Mouse (Mus musculus) bone marrow, adult 2 months (tissue): ENCODE measurements at regions not wholly inside any gene's neighbourhood (a gene's known extent, or its start where the extent isn't known, plus 50 kb on each side); places are given as distances from the start of the nearest gene placed in this dataset.

Experiments
- H3K27ac ChIP-seq: fragments of 200-500 bp; 2 replicates; pipeline ENCODE4 v1.5.1; 2012; ENCODE audit warnings: low read depth, mild to moderate bottlenecking, control low read depth, inconsistent platforms, low read length; ENCODE audit not compliant: control insufficient read depth, poor library complexity, insufficient read depth
- H3K4me1 ChIP-seq: fragments of 200-500 bp; 2 replicates; pipeline ENCODE4 v1.6.1; 2011; ENCODE audit warnings: low read length; ENCODE audit not compliant: control insufficient read depth, insufficient read depth
- H3K4me3 ChIP-seq: fragments of 200-500 bp; replicated peaks from 2 replicates; pipeline ENCODE3; 2011; ENCODE audit warnings: mild to moderate bottlenecking, low read depth, low read length, control low read depth; ENCODE audit not compliant: control insufficient read depth
- CTCF ChIP-seq: fragments of 200-500 bp; IDR thresholded peaks from 2 replicates; pipeline ENCODE4 v1.5.1; 2011; ENCODE audit warnings: low read length, control low read depth; ENCODE audit not compliant: control insufficient read depth, insufficient read depth
- POLR2A ChIP-seq: fragments of 200-500 bp; IDR thresholded peaks from 2 replicates; pipeline ENCODE4 v1.6.1; 2011; ENCODE audit warnings: low read depth, mild to moderate bottlenecking, control low read depth, low read length, borderline replicate concordance; ENCODE audit not compliant: control insufficient read depth
- WGBS: fragments of 180-500 bp; shearing (Covaris S2); methylation state at CpG from one replicate; pipeline ENCODE4 v1.1.7; 2018; 5-methylcytosine and 5-hydroxymethylcytosine counted together

DNA sequence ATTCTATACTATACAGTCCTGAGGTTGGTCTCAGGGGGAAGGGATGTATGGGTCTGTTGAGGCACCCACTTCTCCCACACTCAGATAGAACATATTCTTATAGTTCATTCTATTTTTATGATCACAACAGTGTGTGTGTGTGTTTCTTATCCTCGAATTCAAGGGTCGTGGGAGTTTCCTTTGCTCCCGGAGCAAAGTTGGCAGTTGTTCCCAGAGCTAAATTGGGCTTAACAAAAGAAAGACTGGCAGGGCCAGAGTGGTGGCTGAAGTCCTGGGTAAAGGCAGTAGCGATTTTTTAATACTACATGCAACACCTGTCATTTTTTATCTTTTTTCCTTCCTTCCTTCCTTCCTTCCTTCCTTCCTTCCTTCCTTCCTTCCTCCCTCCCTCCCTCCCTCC is 131.5 kb upstream of the Sp4 start:
- WGBS = 74% methylated on average over 4 of the region's 4 CpGs
- Histone ChIP-seq H3K27ac (no peak overlapping the region), H3K4me3 (no peak overlapping the region), H3K4me1 (no peaks in the 10 kb centered on the region)
- TF ChIP-seq CTCF = no peak
- TF ChIP-seq POLR2A = no peak

DNA sequence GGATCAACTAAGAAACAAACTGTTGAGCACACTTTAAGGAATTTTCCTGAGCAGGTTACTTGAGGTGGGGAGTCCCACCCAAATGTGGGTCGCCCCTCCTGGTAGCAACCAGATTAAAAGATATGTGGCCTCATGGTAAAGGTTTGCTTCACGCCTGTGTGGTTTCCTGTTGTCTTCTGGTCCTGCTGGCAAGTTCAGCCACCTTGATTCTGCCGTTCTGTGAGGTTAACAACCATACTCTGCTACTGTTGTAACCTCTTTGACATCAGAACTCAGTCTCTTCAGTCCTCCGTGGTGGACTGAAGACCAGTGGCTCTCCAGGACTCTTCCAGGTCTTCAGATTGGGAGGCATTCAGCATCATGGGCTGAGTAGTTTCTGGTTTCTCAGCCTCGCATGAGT is 127.1 kb upstream of the Sp4 start:
- H3K4me3 ChIP-seq = no peak overlapping the region
- H3K4me1 ChIP-seq = no peaks in the 10 kb centered on the region; the same call in 1 of the 2 replicates
- WGBS = 39% methylated on average over 5 of the region's 5 CpGs
- H3K27ac ChIP-seq = no peak overlapping the region
- TF ChIP-seq POLR2A = no peak
- no peak for TF ChIP-seq CTCF

DNA sequence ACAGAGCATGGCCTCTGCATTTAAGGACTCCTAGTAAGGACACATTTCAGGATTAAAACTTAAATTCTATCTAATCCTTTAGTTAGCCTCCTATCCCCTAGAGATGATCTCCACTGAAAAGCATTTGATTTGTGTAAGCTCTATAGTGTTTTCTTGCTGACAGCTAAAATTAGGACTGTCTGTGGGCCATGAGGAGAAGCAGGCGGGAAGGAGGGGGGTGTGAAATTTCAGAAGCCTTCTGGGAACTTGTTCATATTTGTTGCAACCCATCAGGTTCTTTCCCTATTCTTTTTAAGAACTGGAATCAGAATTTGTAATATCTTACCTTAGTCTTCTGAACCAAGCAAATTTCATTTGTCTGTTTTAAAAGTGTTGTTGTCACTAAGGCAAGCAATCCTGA is 114.7 kb upstream of the Sp4 start:
- no peak for TF ChIP-seq CTCF
- no peak for TF ChIP-seq POLR2A
- WGBS = 77% methylated on average over 1 of the region's 1 CpGs
- Histone ChIP-seq H3K27ac (no peak overlapping the region), H3K4me3 (no peak overlapping the region), H3K4me1 (no peaks in the 10 kb centered on the region; the same call in 1 of the 2 replicates)

DNA sequence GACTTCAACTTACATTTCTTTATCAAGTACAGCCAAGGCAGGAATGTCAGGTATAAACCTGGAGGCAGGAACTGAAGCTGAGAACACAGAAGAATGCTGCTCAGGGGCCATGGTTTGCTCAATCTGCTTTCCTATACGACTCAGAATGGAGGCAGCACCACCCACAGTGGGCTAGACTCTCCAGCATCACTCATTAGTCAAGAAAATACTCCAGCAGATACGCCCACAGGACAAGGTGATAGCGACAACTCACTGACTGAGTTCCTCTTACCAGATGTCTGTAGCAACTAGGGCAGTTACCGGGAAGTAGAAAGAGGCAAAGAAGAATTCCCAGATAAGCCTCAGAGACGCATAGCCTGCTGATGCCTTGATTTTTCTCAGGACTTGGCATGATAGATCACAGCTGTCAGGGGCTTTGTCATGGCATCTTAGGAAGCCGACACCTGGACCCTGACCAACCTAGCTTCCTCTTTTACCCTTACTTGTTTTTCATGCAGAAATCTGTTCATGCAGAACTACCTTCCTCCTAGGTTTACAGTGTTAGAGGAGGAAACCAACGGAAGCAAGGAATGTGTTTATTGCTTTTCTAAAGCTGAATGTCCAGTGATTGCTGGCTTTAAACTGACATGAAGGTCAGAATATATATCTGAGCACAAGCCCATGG is 110.7 kb upstream of the Sp4 start:
- no peaks in the 10 kb centered on the region; the same call in 1 of the 2 replicates for H3K4me1 ChIP-seq
- TF ChIP-seq CTCF = no peak
- TF ChIP-seq POLR2A = no peak
- H3K4me3 ChIP-seq = no peak overlapping the region
- H3K27ac ChIP-seq = no peak overlapping the region
- WGBS = 18% methylated on average over 7 of the region's 7 CpGs

DNA sequence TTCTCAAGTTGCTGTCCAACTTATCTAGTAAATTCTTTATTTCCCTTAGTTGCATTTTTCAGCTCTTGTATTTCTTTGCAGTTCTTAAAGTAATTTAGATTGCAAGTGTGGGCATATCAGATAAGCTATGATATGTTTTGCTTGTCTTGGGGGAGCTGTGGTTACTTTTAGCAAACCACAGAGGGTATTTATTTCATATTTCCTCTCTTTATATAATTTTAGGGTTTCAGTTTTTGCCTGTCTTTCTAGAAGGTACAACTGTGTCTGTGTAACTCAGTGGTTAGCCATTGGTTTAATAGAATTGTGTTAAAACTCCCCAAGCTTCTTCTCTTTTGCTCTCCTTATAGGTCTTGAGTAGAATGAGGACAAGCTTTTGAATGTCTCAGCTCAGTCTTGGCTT is 109.7 kb upstream of the Sp4 start:
- TF ChIP-seq POLR2A = no peak
- TF ChIP-seq CTCF = no peak
- Histone ChIP-seq H3K4me1 (no peaks in the 10 kb centered on the region; the same call in 1 of the 2 replicates), H3K27ac (no peak overlapping the region), H3K4me3 (no peak overlapping the region)

DNA sequence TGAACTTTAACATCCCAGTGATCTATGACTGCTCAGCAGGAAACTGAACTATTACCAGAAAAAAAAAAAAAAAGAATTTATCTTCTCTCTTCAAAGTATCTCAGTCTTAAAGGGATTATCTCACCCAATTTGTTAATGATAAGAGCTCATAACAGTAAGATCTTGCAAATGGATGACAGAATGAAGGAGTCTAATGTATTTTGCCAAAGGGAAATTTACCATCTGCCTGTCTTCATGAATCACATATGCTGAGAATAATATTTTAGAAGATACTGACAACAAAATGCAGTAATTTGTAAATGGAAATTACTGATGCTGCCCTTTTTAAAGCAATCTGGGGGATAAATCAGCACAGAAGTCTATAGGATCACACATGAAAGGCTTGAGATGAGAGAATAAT is 103.9 kb upstream of the Sp4 start:
- Histone ChIP-seq H3K27ac (no peak overlapping the region), H3K4me1 (no peaks in the 10 kb centered on the region), H3K4me3 (no peak overlapping the region)
- TF ChIP-seq POLR2A (no peak), CTCF (no peak)

DNA sequence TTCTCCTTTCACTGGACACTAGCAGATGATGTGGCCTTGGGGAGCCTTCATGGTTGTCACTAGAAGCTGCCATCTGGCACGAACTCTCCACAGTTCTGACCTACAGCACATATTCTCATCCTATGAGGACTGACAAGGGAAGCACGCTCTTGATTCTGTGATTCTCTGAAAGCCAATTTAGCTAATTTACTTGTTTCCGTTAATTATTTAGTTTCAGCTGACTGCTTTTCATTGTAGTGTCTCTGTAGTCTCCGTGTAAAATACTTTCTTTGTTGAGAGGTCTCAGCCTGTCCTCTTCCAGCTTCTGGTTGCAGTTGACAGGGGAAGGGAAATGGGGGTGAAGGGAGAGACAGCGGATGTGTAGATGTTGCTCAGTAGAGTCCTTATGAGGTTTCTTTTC is 102.9 kb upstream of the Sp4 start:
- Histone ChIP-seq H3K4me1 (no peaks in the 10 kb centered on the region), H3K27ac (no peak overlapping the region), H3K4me3 (no peak overlapping the region)
- TF ChIP-seq POLR2A (no peak), CTCF (no peak)
- WGBS = 80% methylated on average over 5 of the region's 5 CpGs

DNA sequence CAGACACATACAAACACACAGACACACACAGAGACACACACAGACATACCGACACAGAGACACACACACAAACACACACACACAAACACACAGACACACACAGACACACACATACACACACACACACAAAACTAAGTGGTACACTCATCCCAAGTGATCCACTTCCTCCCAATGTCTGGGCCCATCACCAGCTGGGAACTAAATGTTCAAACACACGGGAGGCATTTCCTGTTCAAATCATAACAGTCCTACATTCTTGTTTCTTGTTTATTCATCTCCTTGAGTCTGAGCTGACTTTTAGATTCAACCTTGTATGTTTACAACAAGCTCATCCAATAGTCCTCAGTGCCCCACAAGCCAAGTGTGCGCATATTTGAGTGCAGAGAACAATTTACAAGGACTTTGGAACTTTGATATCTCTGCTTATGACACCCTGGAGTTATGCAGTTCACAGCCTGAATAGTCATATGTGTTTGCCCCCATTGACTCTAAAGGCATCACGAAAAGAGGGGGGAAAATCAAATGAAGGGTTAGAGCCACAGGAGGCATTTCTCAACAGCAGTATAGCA is 102.4 kb upstream of the Sp4 start:
- no peaks in the 10 kb centered on the region for H3K4me1 ChIP-seq
- no peak for TF ChIP-seq POLR2A
- no peak for TF ChIP-seq CTCF
- H3K4me3 ChIP-seq = no peak overlapping the region
- H3K27ac ChIP-seq = no peak overlapping the region
- 66% methylated on average over 4 of the region's 4 CpGs for WGBS

DNA sequence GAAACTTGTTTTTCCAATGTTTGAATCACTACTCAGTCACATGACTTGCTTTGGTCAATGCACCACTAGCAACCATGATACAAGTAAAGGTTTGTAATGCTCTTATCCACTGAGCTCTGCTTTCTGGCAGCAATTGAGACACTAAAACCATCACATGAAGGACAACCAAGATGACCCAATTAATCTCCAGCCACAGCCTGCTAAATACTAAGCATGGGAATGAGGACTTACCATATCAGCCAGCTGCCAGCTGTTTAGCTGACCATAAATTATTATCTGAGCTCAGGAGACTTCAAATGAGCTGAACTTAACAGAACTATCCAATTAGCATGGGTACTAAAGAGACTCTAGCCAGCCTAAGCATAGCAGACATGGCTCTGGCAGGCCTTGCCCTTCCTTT is 100.1 kb upstream of the Sp4 start:
- H3K4me3 ChIP-seq = no peak overlapping the region
- H3K4me1 ChIP-seq = no peaks in the 10 kb centered on the region
- no peak overlapping the region for H3K27ac ChIP-seq
- no peak for TF ChIP-seq CTCF
